Mouse (Mus musculus): ENCODE data around the gene Ldb1. TPM values are rescaled to one million over a fixed set of nuclear protein-coding genes. Genes with fewer than 3 reads are reported as not detected.
A peak's percentile ranks its signal among the peaks of the same experiment; 100 is the strongest.

The Ldb1 gene
- polyA plus RNA-seq, 1 experiment from 2014 or later = 82.5 TPM

DNA sequence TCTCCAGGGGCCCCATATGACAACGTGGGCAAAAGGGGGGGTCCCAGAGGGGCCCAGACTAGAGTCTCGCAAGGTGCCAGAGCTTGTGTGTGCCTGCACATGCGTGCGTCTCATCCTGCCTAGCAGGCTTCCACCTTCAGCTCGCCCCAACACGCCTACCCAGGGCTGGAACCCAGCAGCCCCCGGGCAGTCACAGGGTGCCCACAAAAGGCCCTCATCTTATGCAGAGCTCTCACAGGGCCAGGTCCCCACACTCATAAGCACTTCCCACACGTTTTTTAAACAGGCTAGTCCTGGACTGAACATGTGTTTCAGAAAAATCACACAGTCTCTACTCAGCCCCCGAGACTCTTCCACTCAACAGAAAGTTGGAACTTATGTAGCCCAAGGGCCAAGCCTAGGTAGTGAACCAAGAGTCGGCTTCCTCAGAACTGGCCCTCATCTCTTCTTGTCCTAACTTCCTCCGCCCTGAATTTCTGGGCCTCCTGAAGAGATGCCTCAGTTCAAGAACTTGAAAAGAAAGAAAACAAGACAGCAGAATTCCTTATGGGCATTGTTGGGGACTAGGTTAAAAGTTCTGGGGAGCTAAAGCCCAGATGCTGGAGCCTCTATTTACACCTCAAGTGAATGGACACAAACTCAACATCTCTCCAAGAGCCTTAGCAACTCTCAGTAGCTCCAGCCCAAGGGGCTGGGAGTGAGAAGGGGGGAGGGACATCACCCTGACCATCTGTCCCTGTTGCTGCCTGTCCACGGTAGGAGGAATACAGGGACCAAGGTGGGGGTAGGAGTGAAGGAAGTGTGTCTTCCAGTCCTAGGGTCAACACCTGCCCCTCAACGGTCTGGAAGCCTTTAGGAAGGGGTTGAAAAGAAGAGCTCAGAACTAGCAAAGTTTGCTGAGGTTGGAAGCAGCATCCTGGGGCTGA lies 6.8 kb downstream of the Ldb1 start:
- peak overlapping the region; percentile 82 for H3K9ac ChIP-seq (ENCODE audit: low read depth, low read length)
- H3K36me3 ChIP-seq (ENCODE audit: insufficient read depth, low read length) = peaks cover 29% of the 10 kb centered on the region
- peaks cover 40% of the 10 kb centered on the region for H3K4me1 ChIP-seq (replicated peaks; ENCODE audit: insufficient read depth, low read length)
- 9% methylated on average over 13 of the region's 13 CpGs for WGBS
- no peaks in the 10 kb centered on the region for H3K9me3 ChIP-seq (replicated peaks; ENCODE audit: low read length)
- peak overlapping the region; percentile 94 for H3K27ac ChIP-seq
- no peak for ATAC-seq (replicated peaks; ENCODE audit: low FRiP score, low read depth)
- no peak for DNase-seq (ENCODE audit: low spot score)
- H3K27me3 ChIP-seq (ENCODE audit: insufficient read depth, low read length) = no peaks in the 10 kb centered on the region
- peak overlapping the region; percentile 83 for H3K4me2 ChIP-seq (ENCODE audit: low read length)
- peak overlapping the region; percentile 71 for H3K4me3 ChIP-seq (replicated peaks; ENCODE audit: low read depth, low read length)
- TF ChIP-seq CTCF (IDR thresholded peaks at IDR 0.05; ENCODE audit: low read depth) = no peak

- Histone ChIP-seq H3K36me3 (ENCODE audit: insufficient read depth, low read length) (peaks cover 37% of the 10 kb centered on the region), H3K9ac (ENCODE audit: low read depth, low read length) (peak overlapping the region; percentile 82; the same call in 1 of the 2 replicates), H3K27me3 (ENCODE audit: insufficient read depth, low read length) (no peaks in the 10 kb centered on the region), H3K4me2 (ENCODE audit: low read length) (peak overlapping the region; percentile 83), H3K4me3 (replicated peaks; ENCODE audit: low read depth, low read length) (peak overlapping the region; percentile 71), H3K9me3 (replicated peaks; ENCODE audit: low read length) (no peaks in the 10 kb centered on the region), H3K4me1 (replicated peaks; ENCODE audit: insufficient read depth, low read length) (peaks cover 32% of the 10 kb centered on the region), H3K27ac (no peak overlapping the region)
- peak; percentile 48 for DNase-seq (ENCODE audit: low spot score)
- no peak for TF ChIP-seq CTCF (IDR thresholded peaks at IDR 0.05; ENCODE audit: low read depth)
- 19% methylated on average over 6 of the region's 6 CpGs for WGBS
- no peak for ATAC-seq (replicated peaks; ENCODE audit: low FRiP score, low read depth)
Measured at GRCm38 (mm10) chr19:46037243-46037924, 7.6 kb downstream of the Ldb1 start.

- WGBS = 80% methylated on average over 13 of the region's 13 CpGs
- DNase-seq (ENCODE audit: low spot score) = no peak
- H3K9me3 ChIP-seq (replicated peaks; ENCODE audit: low read length) = no peaks in the 10 kb centered on the region
- H3K36me3 ChIP-seq (ENCODE audit: insufficient read depth, low read length) = peaks cover 44% of the 10 kb centered on the region
- no peaks in the 10 kb centered on the region for H3K27me3 ChIP-seq (ENCODE audit: insufficient read depth, low read length)
- H3K9ac ChIP-seq (ENCODE audit: low read depth, low read length) = peak overlapping the region; percentile 27; the same call in 1 of the 2 replicates
- ATAC-seq (replicated peaks; ENCODE audit: low FRiP score, low read depth) = no peak
- H3K4me2 ChIP-seq (ENCODE audit: low read length) = peak overlapping the region; percentile 83
- no peak overlapping the region for H3K27ac ChIP-seq
- H3K4me3 ChIP-seq (replicated peaks; ENCODE audit: low read depth, low read length) = peak overlapping the region; percentile 9
- H3K4me1 ChIP-seq (replicated peaks; ENCODE audit: insufficient read depth, low read length) = peaks cover 25% of the 10 kb centered on the region
- TF ChIP-seq CTCF (IDR thresholded peaks at IDR 0.05; ENCODE audit: low read depth) = peak; percentile 43
Measured at GRCm38 (mm10) chr19:46036477-46037242, 8.4 kb downstream of the Ldb1 start.

- Histone ChIP-seq H3K27me3 (ENCODE audit: insufficient read depth, low read length) (no peaks in the 10 kb centered on the region), H3K36me3 (ENCODE audit: insufficient read depth, low read length) (peaks cover 49% of the 10 kb centered on the region), H3K4me2 (ENCODE audit: low read length) (no peak overlapping the region), H3K9ac (ENCODE audit: low read depth, low read length) (no peak overlapping the region), H3K27ac (no peak overlapping the region), H3K4me1 (replicated peaks; ENCODE audit: insufficient read depth, low read length) (peaks cover 18% of the 10 kb centered on the region), H3K9me3 (replicated peaks; ENCODE audit: low read length) (no peaks in the 10 kb centered on the region), H3K4me3 (replicated peaks; ENCODE audit: low read depth, low read length) (no peak overlapping the region)
- ATAC-seq (replicated peaks; ENCODE audit: low FRiP score, low read depth) (no peak), DNase-seq (ENCODE audit: low spot score) (no peak)
- WGBS = 90% methylated on average over 13 of the region's 13 CpGs
- no peak for TF ChIP-seq CTCF (IDR thresholded peaks at IDR 0.05; ENCODE audit: low read depth)
Measured at GRCm38 (mm10) chr19:46035971-46036370, 9.0 kb downstream of the Ldb1 start.

- Histone ChIP-seq H3K4me1 (replicated peaks; ENCODE audit: insufficient read depth, low read length) (peaks cover 8% of the 10 kb centered on the region; the same call in 1 of the 2 replicates), H3K36me3 (ENCODE audit: insufficient read depth, low read length) (peaks cover 49% of the 10 kb centered on the region), H3K4me2 (ENCODE audit: low read length) (no peak overlapping the region), H3K4me3 (replicated peaks; ENCODE audit: low read depth, low read length) (no peak overlapping the region), H3K27ac (no peak overlapping the region), H3K9me3 (replicated peaks; ENCODE audit: low read length) (no peaks in the 10 kb centered on the region), H3K27me3 (ENCODE audit: insufficient read depth, low read length) (no peaks in the 10 kb centered on the region), H3K9ac (ENCODE audit: low read depth, low read length) (no peak overlapping the region)
- ATAC-seq (replicated peaks; ENCODE audit: low FRiP score, low read depth) = no peak
- WGBS = 93% methylated on average over 11 of the region's 11 CpGs
- TF ChIP-seq CTCF (IDR thresholded peaks at IDR 0.05; ENCODE audit: low read depth) = no peak
- DNase-seq (ENCODE audit: low spot score) = no peak
Measured at GRCm38 (mm10) chr19:46033911-46034310, 11.1 kb downstream of the Ldb1 start.
